Mouse (Mus musculus) spleen, adult 2 months (tissue): Measurements from ENCODE around the gene Psmc5. TPM values are rescaled to one million over a fixed set of nuclear protein-coding genes. Genes with fewer than 3 reads are reported as not detected.

ENCODE experiments used
- DNase-seq, 2 experiments: peaks; one replicate each; pipeline versions ENCODE4 v3.0.0 to v3.0.0-alpha.2; 2012 to 2021; ENCODE audit warnings: low spot score in 2 of 2, low read depth in 1 of 2
- H3K27ac ChIP-seq: fragments of 200-500 bp; 2 replicates; pipeline ENCODE4 v1.5.1; 2012; ENCODE audit warnings: low read length, inconsistent platforms; ENCODE audit not compliant: insufficient read depth
- H3K27me3 ChIP-seq: fragments of 200-500 bp; 2 replicates; pipeline ENCODE4 v1.6.1; 2012; ENCODE audit warnings: mild to moderate bottlenecking, moderate library complexity, low read length, inconsistent platforms; ENCODE audit not compliant: control insufficient read depth, insufficient read depth
- H3K36me3 ChIP-seq: fragments of 200-500 bp; 2 replicates; pipeline ENCODE4 v1.6.1; 2012; ENCODE audit warnings: mild to moderate bottlenecking, low read length, inconsistent platforms; ENCODE audit not compliant: control insufficient read depth, insufficient read depth
- H3K4me1 ChIP-seq: fragments of 200-500 bp; 2 replicates; pipeline ENCODE4 v1.6.1; 2011; ENCODE audit warnings: inconsistent platforms; ENCODE audit not compliant: control insufficient read depth, insufficient read depth, insufficient read length
- H3K4me3 ChIP-seq: fragments of 200-500 bp; 2 replicates; pipeline ENCODE4 v1.5.1; 2011; ENCODE audit warnings: mild to moderate bottlenecking, inconsistent platforms; ENCODE audit not compliant: insufficient read depth, insufficient read length; ENCODE audit errors: extremely low read depth
- CTCF ChIP-seq: fragments of 200-500 bp; IDR thresholded peaks from 2 replicates; pipeline ENCODE4 v1.5.1; 2011; ENCODE audit warnings: mild to moderate bottlenecking, inconsistent platforms; ENCODE audit not compliant: insufficient read depth, insufficient read length, insufficient replicate concordance; ENCODE audit errors: extremely low read depth
- POLR2A ChIP-seq: fragments of 200-500 bp; IDR thresholded peaks from 2 replicates; pipeline ENCODE4 v1.6.1; 2011; ENCODE audit warnings: low read depth, low read length, inconsistent platforms
- WGBS: fragments of 180-500 bp; shearing (Covaris S2); methylation state at CpG from one replicate; pipeline ENCODE4 v1.1.7; 2018; 5-methylcytosine and 5-hydroxymethylcytosine counted together
- polyA plus RNA-seq: library from polyadenylated mRNA; depleted of rRNA; stranded (reverse); fragments of >200 nt; gene quantifications from 2 replicates; pipeline ENCODE4 v1.2.3, GENCODE M21; 2012

Psmc5 gene
- polyA plus RNA-seq, 1 experiment = 18.9 TPM

DNA sequence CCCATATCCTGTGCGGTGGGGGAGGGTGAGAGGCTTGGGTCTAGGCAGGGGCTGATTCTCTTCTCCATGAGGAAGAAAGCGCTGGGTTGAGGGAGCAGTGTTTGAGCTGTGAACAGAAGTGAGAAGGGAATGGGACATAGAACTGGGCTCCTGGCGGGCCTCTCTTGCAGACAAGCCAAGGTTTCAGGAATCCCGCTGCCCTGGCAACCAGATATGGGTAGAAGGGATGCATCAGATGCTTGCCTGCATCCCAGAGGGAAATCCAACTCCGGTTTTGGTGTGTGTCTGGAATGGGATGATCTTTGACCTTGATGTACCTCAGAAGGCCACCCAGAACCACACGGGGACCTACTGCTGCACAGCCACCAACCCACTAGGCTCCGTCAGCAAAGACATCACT is 30.3 kb downstream of the Psmc5 start:
- no peaks in the 10 kb centered on the region for H3K4me1 ChIP-seq
- no peak for DNase-seq
- H3K36me3 ChIP-seq = no peaks in the 10 kb centered on the region
- TF ChIP-seq POLR2A = no peak
- no peak for TF ChIP-seq CTCF
- no peaks in the 10 kb centered on the region for H3K27me3 ChIP-seq
- 90% methylated on average over 7 of the region's 7 CpGs for WGBS
- H3K27ac ChIP-seq = no peak overlapping the region
- no peak overlapping the region for H3K4me3 ChIP-seq

DNA sequence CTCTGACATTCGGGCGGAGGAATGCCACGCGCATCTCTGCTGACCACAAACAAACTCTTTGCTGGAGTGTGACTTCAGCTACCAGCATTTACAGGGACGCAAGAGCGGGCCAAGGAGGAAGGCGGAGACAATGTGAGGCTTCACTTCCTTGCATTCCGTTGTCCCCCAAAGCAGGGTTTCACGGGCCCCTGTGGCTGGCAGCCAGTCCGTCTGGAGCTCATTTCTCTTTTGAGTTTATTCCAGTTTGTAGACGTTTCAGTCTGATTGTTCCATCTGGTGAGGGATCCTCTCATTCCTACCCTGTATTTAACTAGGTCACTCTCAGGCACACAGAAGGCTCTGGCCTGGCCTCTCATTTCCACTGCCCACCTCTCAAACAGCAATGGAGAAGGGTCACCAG is 31.0 kb downstream of the Psmc5 start:
- no peak for TF ChIP-seq CTCF
- no peak for TF ChIP-seq POLR2A
- 84% methylated on average over 11 of the region's 11 CpGs for WGBS

GRCm38 (mm10) chr11:106289369-106289768 is 33.4 kb downstream of the Psmc5 start:
- peak in 1 of 2 experiments; percentile 54 for DNase-seq

More for the DNA sequence above, 31.0 kb downstream of the Psmc5 start:
- no peak for DNase-seq
- no peaks in the 10 kb centered on the region for H3K36me3 ChIP-seq
- no peaks in the 10 kb centered on the region for H3K27me3 ChIP-seq
- H3K4me3 ChIP-seq = no peak overlapping the region
- no peak overlapping the region for H3K27ac ChIP-seq
- H3K4me1 ChIP-seq = no peaks in the 10 kb centered on the region

DNA sequence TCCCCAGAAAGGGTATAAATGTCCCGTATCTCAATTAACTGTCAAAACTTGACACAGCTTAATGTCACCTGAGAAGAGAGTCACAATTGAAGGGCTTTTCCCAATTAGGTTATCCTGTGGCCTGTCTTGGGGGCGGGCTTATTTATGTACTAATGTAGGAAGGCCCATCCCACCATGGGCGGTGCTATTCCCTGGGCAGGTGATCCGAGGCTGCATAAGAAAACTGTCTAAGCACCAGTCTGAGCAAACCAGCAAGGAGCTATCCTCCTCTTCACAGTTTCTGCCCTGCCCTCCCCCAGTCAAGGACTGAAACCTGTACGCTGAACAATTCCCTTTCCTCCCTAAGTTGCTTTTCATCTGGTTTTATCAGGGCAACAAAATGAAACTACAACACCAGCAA is 34.4 kb downstream of the Psmc5 start:
- 91% methylated on average over 5 of the region's 5 CpGs for WGBS
- Histone ChIP-seq H3K4me1 (no peaks in the 10 kb centered on the region), H3K27ac (no peak overlapping the region), H3K36me3 (no peaks in the 10 kb centered on the region), H3K27me3 (no peaks in the 10 kb centered on the region), H3K4me3 (no peak overlapping the region)
- TF ChIP-seq POLR2A (no peak), CTCF (no peak)
- DNase-seq = no peak

More at GRCm38 (mm10) chr11:106289369-106289768, 33.4 kb downstream of the Psmc5 start:
- TF ChIP-seq POLR2A = no peak
- TF ChIP-seq CTCF = peak; percentile 32; the same call in 1 of the 2 replicates
- no peak overlapping the region for H3K27ac ChIP-seq
- WGBS = 64% methylated on average over 8 of the region's 8 CpGs
- H3K4me3 ChIP-seq = no peak overlapping the region
- H3K27me3 ChIP-seq = no peaks in the 10 kb centered on the region
- H3K36me3 ChIP-seq = no peaks in the 10 kb centered on the region
- H3K4me1 ChIP-seq = no peaks in the 10 kb centered on the region

GRCm38 (mm10) chr11:106291861-106292260 is 35.9 kb downstream of the Psmc5 start:
- 85% methylated on average over 2 of the region's 2 CpGs for WGBS
- DNase-seq = no peak
- no peak overlapping the region for H3K27ac ChIP-seq

DNA sequence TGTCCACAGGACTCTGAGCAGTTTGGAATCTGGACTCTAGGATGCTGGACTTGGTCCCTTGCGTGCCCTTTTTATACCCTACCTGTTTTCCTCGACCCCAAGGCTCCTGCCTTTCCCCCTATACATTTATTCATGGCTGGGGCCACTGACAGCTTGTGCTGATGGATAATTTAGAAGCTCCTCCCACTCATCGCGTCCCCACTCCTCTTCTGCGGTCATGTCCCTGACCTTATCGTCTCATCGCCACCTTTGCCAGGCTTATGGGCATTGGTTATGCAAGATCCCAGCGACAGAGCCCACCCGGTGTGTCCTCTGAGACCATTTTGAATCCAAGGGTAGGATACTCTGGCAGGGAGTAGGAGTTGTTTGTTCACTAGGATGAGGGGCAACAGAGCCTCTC is 45.8 kb downstream of the Psmc5 start, which contains the start of gene Gh:
Gh (minus strand) TSS at position 101 of the 400 bp plus-strand sequence.
- no peak within 1 kb of the TSS for H3K27ac ChIP-seq
- WGBS = 83% methylated on average over 9 of the region's 9 CpGs
- H3K4me3 ChIP-seq = no peak within 1 kb of the TSS
- DNase-seq = no peak
- H3K27me3 ChIP-seq = no peaks in the 10 kb centered on the region
- H3K36me3 ChIP-seq = no peaks in the 10 kb centered on the region
- peaks cover 30% of the 10 kb centered on the region for H3K4me1 ChIP-seq
- no peak for TF ChIP-seq POLR2A
- no peak for TF ChIP-seq CTCF

More at GRCm38 (mm10) chr11:106291861-106292260, 35.9 kb downstream of the Psmc5 start:
- Histone ChIP-seq H3K27me3 (no peaks in the 10 kb centered on the region), H3K36me3 (no peaks in the 10 kb centered on the region), H3K4me3 (no peak overlapping the region), H3K4me1 (no peaks in the 10 kb centered on the region)
- TF ChIP-seq POLR2A (no peak), CTCF (no peak)

DNA sequence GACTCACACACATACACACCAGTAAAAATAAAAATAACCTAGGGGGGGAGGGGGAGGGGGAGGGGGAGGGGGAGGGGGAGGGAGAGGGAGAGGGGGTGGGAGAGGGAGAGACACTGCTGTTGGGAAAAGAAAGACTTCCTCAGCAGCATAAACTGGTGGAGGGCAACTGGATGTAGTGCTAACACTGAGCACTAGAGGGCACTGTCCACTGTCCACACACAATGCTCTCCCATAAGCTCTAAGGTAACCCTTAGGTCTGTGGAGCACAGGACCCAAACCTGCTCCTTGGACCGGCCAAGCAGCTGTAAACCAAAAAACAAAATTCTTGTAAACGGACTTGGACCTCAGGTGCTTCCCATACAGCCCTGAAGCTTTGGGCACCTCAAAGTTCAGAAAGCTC is 46.7 kb downstream of the Psmc5 start:
- Histone ChIP-seq H3K36me3 (no peaks in the 10 kb centered on the region), H3K27ac (peak overlapping the region; percentile 39; the same call in 1 of the 2 replicates), H3K4me3 (no peak overlapping the region), H3K4me1 (peaks cover 30% of the 10 kb centered on the region), H3K27me3 (no peaks in the 10 kb centered on the region)
- TF ChIP-seq POLR2A (no peak), CTCF (peak; percentile 83; the same call in 1 of the 2 replicates)
- DNase-seq = peak; percentile 65 to 79
- WGBS = 1% methylated on average over 2 of the region's 2 CpGs
